Mouse (Mus musculus) cerebellum, adult (tissue): ENCODE results near the gene Erp29.

ENCODE experiments used
- ATAC-seq: cut with Nextera tagmentation; 2 replicates; pipeline ENCODE4 v1.9.2; 2017; ENCODE audit warnings: mild to moderate bottlenecking, moderate library complexity, mixed read lengths; ENCODE audit not compliant: insufficient number of reproducible peaks, low FRiP score, low TSS enrichment

Erp29 gene

DNA sequence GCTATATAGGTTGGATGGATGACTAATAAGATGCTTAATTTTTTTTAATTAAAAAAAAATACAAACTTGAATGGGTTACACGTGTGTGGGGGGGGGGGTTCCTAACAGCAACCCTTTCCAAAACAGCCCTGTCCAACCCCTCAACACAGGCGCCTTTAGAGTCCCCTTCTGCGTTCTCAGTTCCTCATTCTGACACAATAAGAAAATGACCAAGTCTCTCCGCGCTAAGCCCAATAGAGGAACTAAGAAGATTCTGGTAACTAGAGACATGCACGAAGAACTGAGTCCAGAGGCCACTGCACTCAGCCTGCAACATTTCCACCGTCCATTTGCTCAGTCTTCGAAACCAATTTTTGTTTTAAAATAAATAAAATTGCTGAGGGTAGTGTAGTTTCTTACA lies 1.1 kb downstream of the Erp29 start:
- no peak for ATAC-seq

DNA sequence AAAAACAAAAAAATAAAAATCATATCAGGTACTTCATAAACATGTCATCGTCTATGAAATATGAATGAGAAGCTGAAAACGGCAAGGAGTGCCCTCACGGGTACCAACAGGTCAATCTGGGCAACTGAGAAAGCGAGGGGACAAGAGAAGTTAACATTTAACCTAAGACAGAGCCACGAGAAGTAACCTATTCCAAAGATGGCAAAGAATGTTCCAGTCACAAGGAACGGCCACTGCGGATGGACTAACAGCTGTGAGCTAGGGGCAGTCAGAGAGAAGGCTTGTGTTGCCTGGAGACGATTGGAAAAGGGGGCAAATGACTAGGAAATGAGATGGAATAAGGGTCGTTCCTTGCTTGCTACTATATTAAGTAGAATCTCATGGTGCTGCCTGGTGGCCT lies 1.8 kb downstream of the Erp29 start:
- no peak for ATAC-seq

DNA sequence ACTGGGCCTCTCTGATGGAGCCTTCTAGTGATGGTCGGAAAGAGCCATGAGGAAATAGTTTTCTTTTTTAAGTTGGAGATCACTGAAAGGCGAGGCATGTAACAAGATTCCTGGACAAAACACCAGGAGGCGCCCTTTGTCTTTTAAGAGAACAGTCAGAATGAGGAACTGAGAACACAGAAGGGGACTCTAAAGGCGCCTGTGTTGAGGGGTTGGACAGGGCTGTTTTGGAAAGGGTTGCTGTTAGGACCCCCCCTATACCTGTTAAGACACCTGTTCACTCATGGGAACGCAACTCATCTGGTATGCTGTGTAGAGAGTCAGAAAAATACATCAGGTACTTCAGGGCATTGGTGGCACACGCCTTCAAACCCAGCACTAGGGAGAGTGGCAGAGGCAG lies 2.3 kb downstream of the Erp29 start:
- no peak for ATAC-seq

DNA sequence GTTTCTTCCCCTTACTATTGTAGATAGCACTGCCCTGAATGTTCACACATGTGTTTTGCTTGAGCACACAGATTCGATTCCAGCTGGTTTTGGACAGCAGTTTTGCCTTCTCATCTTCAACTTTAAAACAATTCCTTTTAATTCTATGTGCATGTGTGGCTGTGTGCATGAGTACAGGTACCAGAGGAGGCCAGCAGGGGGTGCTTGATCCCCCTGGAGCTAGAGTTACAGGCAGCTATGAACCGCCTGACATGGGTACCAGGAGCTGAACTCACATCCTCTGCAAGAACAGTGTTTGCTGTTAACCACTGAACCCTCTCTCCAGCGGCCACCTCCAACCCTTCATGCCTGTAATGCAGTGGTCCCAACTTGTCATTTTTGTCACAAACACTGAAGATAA lies 3.9 kb downstream of the Erp29 start:
- ATAC-seq: no peak

DNA sequence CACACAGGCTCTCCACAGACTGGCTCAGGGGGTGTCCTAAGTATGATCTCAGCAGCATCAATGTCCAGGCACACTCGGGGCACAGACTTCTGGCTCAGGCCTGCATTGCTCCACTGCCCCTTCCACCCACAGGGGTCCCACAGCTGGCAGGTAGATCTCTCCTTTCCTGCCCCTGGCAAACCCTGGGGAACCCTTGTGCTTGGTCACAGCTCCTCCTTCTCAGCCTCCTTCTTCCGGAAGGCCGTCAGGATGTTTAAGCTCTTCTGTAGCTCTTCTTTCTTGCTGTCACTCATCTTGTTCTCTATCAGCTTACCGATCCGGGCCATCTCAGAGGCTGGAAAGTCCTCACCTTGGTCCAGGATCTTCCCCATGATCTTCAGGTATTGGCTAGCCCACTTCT lies 7.4 kb downstream of the Erp29 start:
- no peak for ATAC-seq

DNA sequence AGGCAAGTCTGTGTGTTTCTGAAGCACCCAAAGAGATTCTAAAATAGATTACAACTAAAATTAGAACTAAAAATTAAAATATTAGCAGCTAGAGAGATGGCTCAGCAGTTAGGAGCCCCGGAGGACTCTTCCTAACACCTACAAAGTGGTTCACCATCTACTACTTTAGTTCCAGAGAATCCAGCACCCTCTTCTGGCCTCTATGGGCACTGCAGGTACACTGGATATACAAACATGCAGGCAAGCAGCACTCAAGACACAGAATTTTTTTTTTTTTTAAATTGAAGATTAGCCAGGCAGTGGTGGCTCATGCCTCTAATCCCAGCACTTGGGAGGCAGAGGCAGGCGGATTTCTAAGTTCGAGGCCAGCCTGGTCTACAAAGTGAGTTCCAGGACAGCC lies 8.8 kb downstream of the Erp29 start:
- ATAC-seq: no peak

DNA sequence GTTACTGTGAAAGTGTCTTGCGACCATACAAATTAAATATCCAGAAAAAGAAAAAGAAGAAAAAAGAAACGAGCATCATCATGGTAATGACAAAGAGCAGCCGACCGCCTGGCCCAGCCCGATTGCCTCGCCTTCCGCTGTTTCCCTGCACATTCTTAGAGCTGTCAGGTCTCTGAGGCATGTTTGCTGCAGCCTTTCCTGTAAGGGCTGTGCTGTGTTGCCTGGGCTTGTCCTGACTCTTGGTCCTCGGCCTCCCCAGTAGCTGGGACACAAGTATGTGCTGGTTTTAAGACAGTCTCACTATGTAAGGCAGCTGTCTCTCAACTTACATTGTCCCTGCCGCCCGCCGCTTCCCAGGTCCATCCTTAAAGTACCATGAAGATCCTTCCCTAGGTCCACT lies 13.6 kb downstream of the Erp29 start:
- ATAC-seq: no peak

DNA sequence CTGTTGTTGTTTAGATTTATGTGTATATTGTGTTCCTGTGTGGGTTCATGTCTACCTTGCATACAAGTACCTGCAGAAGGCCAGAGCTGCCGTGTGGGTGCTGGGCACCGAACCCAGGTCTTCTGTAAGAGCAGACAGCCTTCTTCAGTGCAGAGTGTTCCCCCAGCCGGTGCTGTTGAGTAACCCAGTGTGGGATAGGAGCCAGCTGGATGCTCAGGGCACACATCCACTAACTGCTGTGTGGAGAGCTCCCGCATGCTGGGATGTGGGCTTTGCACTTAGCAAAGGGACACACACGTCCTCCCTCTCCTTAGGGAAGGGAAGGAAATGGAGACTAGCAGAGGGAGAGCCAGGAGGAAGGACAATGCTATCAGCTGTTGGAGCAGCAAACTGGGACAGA lies 14.2 kb downstream of the Erp29 start:
- ATAC-seq: no peak

DNA sequence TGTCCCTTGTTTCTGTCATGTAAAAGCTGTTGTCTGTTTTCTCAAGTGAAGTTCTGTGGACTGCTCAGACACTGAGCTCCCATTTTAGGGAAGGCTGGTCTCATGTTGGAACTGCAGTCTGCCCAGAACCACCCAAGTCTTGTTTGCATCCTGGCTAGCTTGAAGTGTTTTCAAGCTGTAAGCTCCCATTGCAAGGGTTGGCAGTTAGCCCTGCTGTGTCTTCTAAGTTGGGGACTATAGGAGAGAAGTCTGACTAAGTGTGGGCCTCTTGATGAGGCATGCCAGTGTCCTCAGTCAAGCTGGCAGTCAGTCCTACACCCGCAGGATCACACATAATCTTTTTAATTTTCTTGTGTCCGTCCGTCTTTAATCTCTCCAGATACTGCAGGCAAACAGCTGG lies 23.4 kb downstream of the Erp29 start:
- ATAC-seq: no peak

DNA sequence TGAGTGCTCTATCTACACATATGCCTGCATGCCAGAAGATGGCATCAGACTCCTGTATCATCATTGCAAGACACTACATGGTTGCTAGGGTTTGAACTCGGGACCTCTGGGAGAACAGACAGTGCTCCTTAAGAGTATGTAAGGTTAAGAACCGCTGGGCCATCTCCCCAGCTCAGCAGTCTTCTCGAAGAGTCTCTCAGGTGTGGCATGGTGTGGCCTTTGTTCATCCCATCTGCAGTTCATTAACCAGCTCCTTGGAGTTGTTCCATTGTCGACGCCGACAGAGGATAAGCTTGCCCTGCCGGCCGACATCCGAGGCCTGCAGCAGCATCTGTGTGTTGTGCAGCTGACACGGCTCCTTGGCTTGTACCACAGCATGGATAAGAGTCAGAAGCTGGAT lies 29.0 kb downstream of the Erp29 start:
- no peak for ATAC-seq

DNA sequence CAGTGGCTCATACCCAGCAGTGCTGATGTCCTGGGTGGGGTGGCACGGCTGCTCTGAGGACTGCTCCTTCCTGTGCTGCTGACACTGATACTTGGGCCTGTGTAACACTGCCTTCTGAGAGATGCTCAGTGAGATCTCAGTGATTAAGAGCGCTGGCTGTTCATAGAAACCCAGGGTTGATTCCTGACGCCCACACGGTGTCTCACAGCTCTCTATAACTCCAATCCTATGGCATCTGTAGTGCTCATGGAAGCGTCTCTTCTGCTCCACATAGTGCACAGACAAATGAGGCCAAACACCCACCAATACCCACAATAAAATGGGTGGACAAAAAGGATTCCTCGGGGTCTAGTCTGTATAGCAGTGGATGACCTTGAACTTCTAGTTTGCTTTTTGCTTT lies 29.5 kb downstream of the Erp29 start:
- ATAC-seq: no peak

DNA sequence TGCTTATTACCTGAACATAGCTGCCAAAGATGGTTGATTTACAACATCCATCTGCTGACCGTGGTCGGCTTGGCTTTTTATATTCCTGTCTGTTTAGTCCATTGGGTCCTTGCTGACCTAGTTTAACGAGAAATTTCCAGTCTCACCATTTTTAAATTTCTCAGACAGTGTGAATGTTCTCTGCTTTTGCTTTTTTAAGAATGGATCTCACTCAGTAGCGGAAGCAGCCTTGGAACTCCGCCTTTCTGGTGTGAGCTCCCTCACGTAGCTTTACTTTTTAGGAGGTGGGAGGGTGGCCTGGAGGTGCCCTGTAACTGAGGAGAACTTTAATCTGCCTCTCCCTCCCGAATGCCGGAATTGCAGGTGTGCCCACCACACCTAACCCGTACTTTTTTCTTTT lies 31.6 kb downstream of the Erp29 start:
- no peak for ATAC-seq

DNA sequence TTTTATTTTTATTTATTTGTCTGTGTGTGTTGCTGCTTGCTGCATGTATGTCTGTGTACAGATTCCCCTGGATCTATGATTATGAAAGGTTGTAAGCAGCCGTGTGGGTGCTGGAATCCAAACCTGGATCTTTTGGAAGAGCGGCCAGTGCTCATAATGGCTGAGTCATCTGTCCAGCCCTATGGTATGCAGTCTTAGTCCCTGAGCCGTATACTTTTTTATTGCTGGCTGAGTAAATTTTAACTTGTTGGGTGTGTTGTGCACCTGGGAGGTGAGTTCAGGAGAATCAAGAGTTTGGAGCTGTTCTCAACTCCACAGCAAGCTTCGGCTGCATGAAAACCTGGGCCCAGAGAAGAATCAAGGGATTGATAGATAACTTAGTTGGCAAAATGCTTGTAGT lies 41.3 kb downstream of the Erp29 start:
- no peak for ATAC-seq

DNA sequence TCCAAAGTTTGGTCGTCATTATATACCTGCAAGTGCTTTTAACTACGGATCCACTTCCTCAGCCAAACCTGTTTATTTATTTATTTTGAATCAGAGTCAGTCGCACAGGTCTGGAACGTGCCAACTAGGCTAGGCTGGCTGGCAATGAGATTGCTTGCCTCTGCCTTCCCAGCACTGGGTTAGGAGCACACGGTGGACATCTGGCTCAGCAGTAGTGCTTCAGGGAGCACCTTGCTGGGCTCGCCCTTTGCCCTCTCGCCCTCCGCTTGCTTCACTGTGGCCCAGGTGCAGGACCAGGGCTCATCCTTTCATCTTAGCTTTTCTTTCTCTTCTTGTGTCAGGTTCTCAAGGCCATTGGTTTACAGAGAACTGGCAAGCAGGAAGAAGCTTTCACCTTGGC lies 44.5 kb downstream of the Erp29 start:
- no peak for ATAC-seq

DNA sequence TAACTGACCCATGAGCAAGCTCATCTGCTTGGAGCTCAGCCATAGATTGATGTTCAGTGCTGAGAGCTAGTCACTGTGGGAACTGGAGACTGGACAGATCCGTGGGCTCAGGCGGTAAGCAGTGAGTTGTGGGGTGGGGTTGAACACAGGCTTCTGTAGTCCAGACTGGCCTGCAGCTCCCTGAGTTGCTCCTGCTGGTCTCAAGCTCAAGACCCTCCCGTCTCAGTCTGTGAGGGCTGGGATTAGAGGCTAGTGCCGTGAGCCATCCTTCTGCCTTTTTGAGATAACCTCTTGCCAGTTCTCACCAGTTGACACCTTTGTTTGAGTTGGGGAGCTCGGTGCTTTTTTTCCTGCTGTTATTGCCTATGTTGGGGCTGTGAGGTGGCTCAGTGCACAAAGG lies 51.5 kb downstream of the Erp29 start:
- no peak for ATAC-seq

DNA sequence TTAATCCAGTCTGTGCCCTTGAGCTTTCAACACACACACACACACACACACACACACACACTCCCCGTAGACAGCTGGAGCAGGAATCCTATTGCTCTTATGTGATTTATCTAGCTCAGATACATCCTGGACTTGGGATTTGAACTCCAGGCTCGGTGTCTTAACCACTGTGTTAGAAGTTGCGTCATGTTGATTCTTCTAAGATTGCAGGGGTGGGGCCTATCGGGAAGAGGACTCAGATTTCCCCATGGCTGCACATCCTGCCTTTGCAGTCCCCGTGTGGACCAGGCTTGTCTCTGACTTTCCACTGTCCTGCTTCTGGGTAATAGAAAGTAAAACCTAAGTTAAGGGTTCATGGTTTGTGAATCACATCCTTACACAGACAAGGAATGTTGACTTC lies 52.2 kb downstream of the Erp29 start:
- no peak for ATAC-seq

DNA sequence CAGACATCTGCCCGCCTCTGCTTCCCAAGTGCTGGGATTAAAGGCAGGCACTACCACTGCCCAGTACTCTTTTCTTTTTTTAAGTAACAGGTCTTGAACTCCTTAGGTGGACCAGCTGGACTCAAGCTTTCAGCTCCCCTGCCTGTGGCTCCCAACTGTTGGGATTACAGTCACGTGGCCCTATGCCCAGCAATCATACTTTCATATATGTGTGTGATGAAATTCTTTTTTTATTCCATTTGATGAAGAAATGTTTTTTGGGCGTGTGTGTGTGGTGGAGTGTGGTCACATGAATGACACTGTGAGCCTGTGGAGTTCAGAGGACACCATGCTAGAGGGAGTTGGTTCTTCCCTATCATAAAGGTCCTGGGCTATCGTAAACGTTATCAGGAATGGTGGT lies 52.8 kb downstream of the Erp29 start:
- no peak for ATAC-seq

DNA sequence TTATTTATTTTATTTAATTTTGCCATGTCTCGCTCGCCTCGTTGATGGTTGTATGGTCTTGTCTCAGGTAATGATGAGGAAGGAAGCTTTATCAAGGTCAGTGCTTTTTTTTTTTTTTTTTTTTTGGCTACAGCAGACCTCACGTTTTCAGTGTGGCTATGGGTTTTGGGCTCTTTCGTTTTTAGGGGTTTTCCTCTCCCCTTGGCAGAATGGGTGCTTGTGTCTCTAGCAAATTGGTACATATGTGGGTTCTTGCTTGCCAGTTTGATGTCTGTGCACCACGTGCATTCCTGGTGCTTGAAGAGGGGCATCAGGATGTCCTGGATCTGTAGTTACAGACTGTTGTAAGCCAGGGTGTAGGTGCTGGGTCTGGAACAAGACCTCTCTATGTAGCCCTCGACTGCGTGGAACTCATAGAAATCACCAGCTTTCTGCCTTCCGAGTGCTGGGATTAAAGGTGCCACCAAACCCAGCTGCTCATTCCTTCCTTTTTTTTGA lies 53.3 kb downstream of the Erp29 start:
- no peak for ATAC-seq

DNA sequence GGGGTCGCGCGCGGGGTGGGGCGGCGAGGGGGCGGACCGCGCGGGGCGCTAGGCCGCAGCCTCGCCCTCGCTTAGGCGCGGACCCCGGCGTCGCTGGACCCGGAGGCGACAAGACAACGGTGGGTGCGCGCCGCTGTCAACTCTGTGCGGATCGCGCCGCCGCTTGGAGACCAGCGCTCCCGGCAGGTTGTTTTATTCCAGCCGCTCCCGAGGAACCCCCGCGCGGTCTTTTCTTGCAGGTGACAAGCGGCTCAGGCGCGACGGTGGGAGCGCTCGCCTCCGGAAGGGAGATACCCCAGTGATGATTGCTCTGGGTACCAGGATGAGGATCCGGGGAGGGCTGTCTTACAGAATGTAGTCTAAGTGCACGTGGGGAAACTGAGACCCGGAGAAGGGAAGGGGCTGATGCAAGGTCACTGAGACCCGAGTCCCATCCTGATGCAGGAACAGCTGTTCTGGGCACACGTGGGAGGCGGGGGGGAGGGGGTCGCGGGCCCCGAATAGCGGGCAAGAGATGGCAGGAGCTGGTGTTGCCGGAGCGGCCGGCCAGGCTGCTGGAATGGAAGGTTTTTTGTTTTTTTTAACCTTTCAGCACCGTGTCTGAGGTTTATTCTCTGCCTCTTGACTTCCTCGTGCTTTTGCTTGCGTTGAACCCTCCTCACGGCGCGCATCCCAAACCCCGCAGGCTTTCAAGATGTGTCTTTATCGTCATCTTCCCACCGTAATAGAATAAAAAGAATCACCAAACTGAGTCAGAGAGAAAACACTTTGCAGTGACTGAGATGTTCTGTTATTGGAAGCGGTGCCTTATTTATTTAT lies 54.0 kb downstream of the Erp29 start:
- peak; percentile 23; the same call in 1 of the 2 replicates for ATAC-seq

DNA sequence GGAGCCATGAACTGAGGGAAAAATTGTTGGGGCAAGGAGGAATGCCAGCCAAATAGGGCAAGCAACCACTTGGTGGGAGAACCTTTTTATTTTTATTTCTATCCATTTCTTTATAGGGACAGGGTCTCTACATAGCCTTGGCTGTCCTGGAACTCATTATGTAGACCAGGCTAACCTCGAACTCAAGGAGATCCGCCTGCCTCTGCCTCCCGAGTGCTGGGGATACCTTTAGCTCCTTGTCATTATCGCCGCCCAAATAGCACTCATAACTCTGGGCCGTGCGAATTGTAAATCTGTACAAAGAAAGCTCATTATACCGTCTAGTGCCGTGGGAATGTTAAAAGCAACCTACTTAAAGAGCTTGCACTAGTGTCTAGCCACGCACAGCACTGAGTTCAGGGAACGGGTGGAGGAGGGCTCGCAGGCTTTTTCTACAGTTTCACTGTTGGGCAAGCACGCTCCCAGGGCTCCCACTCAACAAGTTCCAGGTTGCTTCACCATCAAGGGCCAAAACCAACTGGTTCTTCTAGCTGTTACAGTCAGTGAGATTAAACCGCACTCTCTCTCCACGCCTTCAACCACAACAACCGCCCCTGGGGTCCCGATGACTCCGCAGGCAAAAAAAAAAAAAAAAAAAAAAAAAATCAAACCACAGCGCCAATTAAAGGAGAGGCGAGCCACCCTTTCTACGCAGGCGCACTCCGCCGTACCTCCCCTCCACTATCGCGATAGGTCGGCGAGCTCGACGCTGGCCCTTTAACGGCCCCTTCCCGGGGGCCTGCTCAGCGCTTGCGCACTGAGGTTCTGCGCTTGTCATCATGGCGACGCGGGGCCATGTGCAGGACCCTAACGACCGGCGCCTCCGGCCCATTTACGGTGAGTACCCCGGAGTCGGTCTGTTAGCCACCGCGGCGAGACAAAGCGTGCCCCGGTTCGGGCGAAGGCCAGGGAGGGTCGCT lies 54.8 kb downstream of the Erp29 start, which contains the start of gene Naa25:
Naa25 (plus strand) TSS at position 750 of the 959 bp plus-strand sequence.
- peak; percentile 93 for ATAC-seq

DNA sequence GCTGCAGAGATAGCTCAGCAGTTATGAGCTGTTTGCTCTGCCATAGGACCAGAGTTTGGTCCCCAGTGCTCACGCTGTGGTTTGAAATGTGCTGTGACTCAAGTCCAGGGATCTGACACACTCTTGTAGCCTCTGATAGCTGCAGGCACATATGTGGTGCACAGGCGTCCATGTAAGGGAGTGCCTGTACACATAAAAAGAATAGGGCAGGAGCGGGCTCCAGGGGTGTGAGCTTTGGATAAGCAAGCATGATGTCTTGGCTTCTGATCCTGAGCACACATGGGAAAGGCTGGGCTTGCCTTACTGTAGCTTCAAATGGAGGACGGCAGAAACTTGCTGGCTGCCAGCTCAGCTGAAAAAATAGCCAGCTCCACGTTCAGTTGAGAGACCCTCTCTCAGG lies 56.7 kb downstream of the Erp29 start:
- ATAC-seq: no peak
